In the genomic region with DNA sequence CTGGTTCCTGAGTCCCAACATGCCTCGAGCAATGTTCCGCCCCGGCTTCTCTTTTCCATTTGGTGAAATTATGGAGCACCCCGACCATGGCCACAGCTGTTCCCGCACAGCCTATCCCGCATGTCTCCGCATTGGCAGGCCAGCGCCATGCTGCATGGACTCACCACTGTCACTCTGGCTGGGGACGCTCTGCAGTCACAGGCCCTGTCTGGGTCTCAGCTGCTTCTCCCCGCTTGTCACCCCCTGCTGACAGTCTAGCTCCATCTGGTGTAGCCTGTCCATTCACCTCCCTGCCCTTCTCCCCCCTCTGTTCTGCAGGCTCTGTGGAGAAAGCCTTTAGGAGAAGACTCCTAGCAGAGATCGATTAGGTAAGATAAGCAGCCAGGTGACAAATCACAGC, we compare ENCODE assay signal across 29 mouse cellular contexts. TPM values are rescaled to one million over a fixed set of nuclear protein-coding genes. Genes with fewer than 3 reads are reported as not detected.
DNase-seq lines count a peak whose midpoint lies in the region; ATAC-seq and TF ChIP-seq lines count a peak whose summit lies in the region.
"Had no signal": no experiment of that assay in that cellular context is flagged by ENCODE, and none has a peak within 500 bp of the region (broad histone marks: within the 10 kb centered on the region; RNA-seq: fewer than 3 reads in every experiment).

No protein-coding gene starts in this region.

- no peak overlapping the region; the same call in 1 of the 2 replicates for H3K27ac ChIP-seq in neural tube, embryonic 13.5 days (replicated peaks)
- no peak overlapping the region; the same call in 1 of the 2 replicates for H3K27ac ChIP-seq in hindbrain, postnatal 0 days
- H3K27ac ChIP-seq: forebrain, embryonic 12.5 days; heart, embryonic 10.5 days; heart, embryonic 15.5 days; kidney, postnatal 0 days; limb, embryonic 10.5 days; limb, embryonic 15.5 days; liver, embryonic 13.5 days; midbrain, embryonic 12.5 days had no signal

- H3K4me1 ChIP-seq in neural tube, embryonic 13.5 days (replicated peaks) = peaks cover 34% of the 10 kb centered on the region
- peaks cover 17% of the 10 kb centered on the region for H3K4me1 ChIP-seq in hindbrain, postnatal 0 days (ENCODE audit: insufficient read depth, low read length)
- H3K4me1 ChIP-seq: heart, embryonic 15.5 days; liver, embryonic 13.5 days had no signal

- peaks cover 50% of the 10 kb centered on the region for H3K36me3 ChIP-seq in neural tube, embryonic 13.5 days
- H3K36me3 ChIP-seq in hindbrain, postnatal 0 days (ENCODE audit: insufficient read depth, low read length) = peaks cover 33% of the 10 kb centered on the region
- H3K36me3 ChIP-seq: heart, embryonic 10.5 days; heart, embryonic 15.5 days; limb, embryonic 10.5 days; limb, embryonic 15.5 days; liver, embryonic 13.5 days had no signal

- H3K4me2 ChIP-seq in neural tube, embryonic 13.5 days = no peak overlapping the region
- no peak overlapping the region for H3K4me2 ChIP-seq in hindbrain, postnatal 0 days (ENCODE audit: low read depth, low read length)
- H3K4me2 ChIP-seq: forebrain, embryonic 12.5 days; heart, embryonic 15.5 days; limb, embryonic 15.5 days; liver, embryonic 13.5 days; midbrain, embryonic 12.5 days had no signal

- no peak for TF ChIP-seq CTCF in hindbrain, postnatal 0 days (IDR thresholded peaks at IDR 0.05; ENCODE audit: low read depth)

- no peak overlapping the region for H3K9ac ChIP-seq in neural tube, embryonic 13.5 days
- no peak overlapping the region for H3K9ac ChIP-seq in hindbrain, postnatal 0 days (replicated peaks; ENCODE audit: low read length)
- H3K9ac ChIP-seq: forebrain, embryonic 12.5 days; heart, embryonic 15.5 days; limb, embryonic 15.5 days; liver, embryonic 13.5 days; midbrain, embryonic 12.5 days had no signal

- no peaks in the 10 kb centered on the region for H3K9me3 ChIP-seq in neural tube, embryonic 13.5 days
- no peaks in the 10 kb centered on the region for H3K9me3 ChIP-seq in hindbrain, postnatal 0 days (ENCODE audit: low read length)
- H3K9me3 ChIP-seq: forebrain, embryonic 12.5 days; heart, embryonic 10.5 days; heart, embryonic 15.5 days; limb, embryonic 10.5 days; limb, embryonic 15.5 days; liver, embryonic 13.5 days; midbrain, embryonic 12.5 days had no signal

- peak; percentile 66 for DNase-seq in left cerebral cortex, postnatal 4 days
- no peak for DNase-seq in left cerebral cortex, adult 18-20 months (ENCODE audit: low spot score in 2 of 2)
- no peak for DNase-seq in neural tube, embryonic 10.5 days (ENCODE audit: extremely low spot score, low spot score)
- DNase-seq in hindbrain, postnatal 0 days (ENCODE audit: low spot score) = no peak
- DNase-seq in right cerebral cortex, postnatal 14 days = no peak
- DNase-seq: adrenal gland, postnatal 14 days; cerebellum, adult 11-12 months; cerebellum, postnatal 14 days; gastrocnemius, postnatal 14 days; heart, adult 11 months; kidney, adult 8-10 months; kidney, postnatal 4 days; liver, embryonic 13.5 days; lung, adult 18-20 months; lung, postnatal 10 days; thymus, adult 2 months; thymus, postnatal 4 days had no signal

- peaks cover 5% of the 10 kb centered on the region for H3K27me3 ChIP-seq in neural tube, embryonic 13.5 days
- H3K27me3 ChIP-seq in hindbrain, postnatal 0 days (ENCODE audit: insufficient read depth, low read length) = no peaks in the 10 kb centered on the region
- H3K27me3 ChIP-seq: forebrain, embryonic 12.5 days; limb, embryonic 15.5 days; liver, embryonic 13.5 days had no signal

- intact Hi-C loops in left cerebral cortex, postnatal 4 days (cut with DNase I) = no loop called here

- no peak overlapping the region for H3K4me3 ChIP-seq in neural tube, embryonic 13.5 days
- no peak overlapping the region for H3K4me3 ChIP-seq in hindbrain, postnatal 0 days (ENCODE audit: low read length)
- H3K4me3 ChIP-seq: erythroblast, embryonic 14.5 days; forebrain, embryonic 12.5 days; heart, embryonic 10.5 days; heart, embryonic 15.5 days; limb, embryonic 10.5 days; limb, embryonic 15.5 days; liver, embryonic 13.5 days; midbrain, embryonic 12.5 days had no signal

- ATAC-seq in neural tube, embryonic 13.5 days (ENCODE audit: low read depth) = 0 out of 2 replicates have a peak, but pooled peaks have one; percentile 20
- ATAC-seq in hindbrain, postnatal 0 days = 0 out of 2 replicates have a peak, but pooled peaks have one; percentile 4
- no peak for ATAC-seq in granulocyte monocyte progenitor cell, adult 5-6 weeks (replicated peaks; ENCODE audit: poor library complexity, severe bottlenecking)
- ATAC-seq: CD4-positive, CD25-positive, alpha-beta regulatory T cell, adult 4 months; intestine, embryonic 16.5 days had no signal

- WGBS in neural tube, embryonic 13.5 days = 41% methylated on average over 11 of the region's 11 CpGs
- WGBS in hindbrain, postnatal 0 days = 53% methylated on average over 11 of the region's 11 CpGs

RNA-seq across cellular contexts. Expression of a gene that starts 18.3 kb away (rescaled TPM):
- total RNA-seq in left cerebral cortex, postnatal 4 days (2021) = 100 to 1,000 TPM; 190 to 242 TPM
- total RNA-seq in left cerebral cortex, adult 18-20 months (2021) = 100 to 1,000 TPM; 288 to 289 TPM
- 66.6 and 67.8 TPM in 2 replicates for polyA plus RNA-seq in neural tube, embryonic 13.5 days (2015; fragmentation: Nextera tagmentation; extraction: Ambion mirVana)
- 433 and 470 TPM in 2 replicates for total RNA-seq in hindbrain, postnatal 0 days (2014; rRNA removed)
- polyA plus RNA-seq in hindbrain, postnatal 0 days (2015; fragmentation: Nextera tagmentation; extraction: Ambion mirVana) = 176 and 177 TPM in 2 replicates
- total RNA-seq in granulocyte monocyte progenitor cell, adult 5-6 weeks (2014; fragmentation: Nextera tagmentation) = not detected in 2 replicates
- total RNA-seq in granulocyte monocyte progenitor cell, adult 5-6 weeks (2017) = not detected in 2 replicates
- total RNA-seq: adrenal gland, postnatal 14 days had no signal
- polyA plus RNA-seq: erythroblast, embryonic 14.5 days; intestine, embryonic 16.5 days; limb, embryonic 10.5 days had no signal

Comparison
In these comparisons a context has a peak if more than half of its experiments do, and no peak if none do; other contexts are left out.
1. RNA of a gene that starts 18.3 kb away (total RNA-seq): 433 to 470 TPM in hindbrain, postnatal 0 days, 288 to 289 TPM in left cerebral cortex, adult 18-20 months and 190 to 242 TPM in left cerebral cortex, postnatal 4 days; not detected in granulocyte monocyte progenitor cell, adult 5-6 weeks; every median in the first group is over 100 times any median in the second.